Mouse (Mus musculus): ENCODE measurements at regions not wholly inside any gene's neighbourhood (a gene's known extent, or its start where the extent isn't known, plus 50 kb on each side); places are given as distances from the start of the nearest gene placed in this dataset.

- ATAC-seq (no peak), DNase-seq (no peak)
- TF ChIP-seq EP300 (IDR thresholded peaks at IDR 0.05; ENCODE audit: low read depth) (no peak), CTCF (IDR thresholded peaks at IDR 0.05; ENCODE audit: low read depth) (no peak)
These were observed 579.0 kb downstream of the Kcna4 start for GRCm38 (mm10) chr2:107869304-107869958.

GRCm38 (mm10) chr2:107879663-107880062, 589.2 kb downstream of the Kcna4 start:
- no peaks in the 10 kb centered on the region for H3K36me3 ChIP-seq (replicated peaks; ENCODE audit: insufficient read depth, low read length)
- 21% methylated on average over 2 of the region's 2 CpGs for WGBS (ENCODE audit: insufficient replicate concordance)
- H3K4me2 ChIP-seq (ENCODE audit: low read depth, low read length) = no peak overlapping the region
- DNase-seq (no peak), ATAC-seq (no peak)
- TF ChIP-seq CTCF (IDR thresholded peaks at IDR 0.05; ENCODE audit: low read depth) (peak; percentile 36), EP300 (IDR thresholded peaks at IDR 0.05; ENCODE audit: low read depth) (no peak)
- H3K27me3 ChIP-seq (ENCODE audit: insufficient read depth, low read length) = no peaks in the 10 kb centered on the region
- H3K4me3 ChIP-seq (ENCODE audit: low read depth, low read length) = no peak overlapping the region
- H3K4me1 ChIP-seq (ENCODE audit: insufficient read depth) = no peaks in the 10 kb centered on the region
- no peak overlapping the region for H3K9ac ChIP-seq (replicated peaks)
- no peaks in the 10 kb centered on the region for H3K9me3 ChIP-seq (ENCODE audit: low read length)
- H3K27ac ChIP-seq (ENCODE audit: low read depth) = no peak overlapping the region

More at GRCm38 (mm10) chr2:107869304-107869958, 579.0 kb downstream of the Kcna4 start:
- Histone ChIP-seq H3K27ac (ENCODE audit: low read depth) (no peak overlapping the region), H3K27me3 (ENCODE audit: insufficient read depth, low read length) (no peaks in the 10 kb centered on the region), H3K36me3 (replicated peaks; ENCODE audit: insufficient read depth, low read length) (no peaks in the 10 kb centered on the region), H3K9ac (replicated peaks) (no peak overlapping the region), H3K4me2 (ENCODE audit: low read depth, low read length) (no peak overlapping the region), H3K4me1 (ENCODE audit: insufficient read depth) (no peaks in the 10 kb centered on the region), H3K9me3 (ENCODE audit: low read length) (no peaks in the 10 kb centered on the region), H3K4me3 (ENCODE audit: low read depth, low read length) (no peak overlapping the region)
- 47% methylated on average over 3 of the region's 3 CpGs for WGBS (ENCODE audit: insufficient replicate concordance)

GRCm38 (mm10) chr2:107886063-107886762, 595.8 kb downstream of the Kcna4 start:
- H3K4me1 ChIP-seq (ENCODE audit: insufficient read depth) = no peaks in the 10 kb centered on the region
- H3K36me3 ChIP-seq (replicated peaks; ENCODE audit: insufficient read depth, low read length) = no peaks in the 10 kb centered on the region
- WGBS (ENCODE audit: insufficient replicate concordance) = 68% methylated on average over 3 of the region's 3 CpGs
- no peak overlapping the region for H3K4me2 ChIP-seq (ENCODE audit: low read depth, low read length)
- H3K9me3 ChIP-seq (ENCODE audit: low read length) = no peaks in the 10 kb centered on the region
- H3K4me3 ChIP-seq (ENCODE audit: low read depth, low read length) = no peak overlapping the region
- no peak overlapping the region for H3K9ac ChIP-seq (replicated peaks)
- H3K27ac ChIP-seq (ENCODE audit: low read depth) = no peak overlapping the region
- H3K27me3 ChIP-seq (ENCODE audit: insufficient read depth, low read length) = no peaks in the 10 kb centered on the region
- DNase-seq = no peak
- TF ChIP-seq CTCF (IDR thresholded peaks at IDR 0.05; ENCODE audit: low read depth) (0 out of 2 replicates have a peak, but pooled peaks have one; percentile 14), EP300 (IDR thresholded peaks at IDR 0.05; ENCODE audit: low read depth) (no peak)
- ATAC-seq = no peak

GRCm38 (mm10) chr2:107888245-107888644, 597.8 kb downstream of the Kcna4 start:
- Histone ChIP-seq H3K9ac (replicated peaks) (no peak overlapping the region), H3K9me3 (ENCODE audit: low read length) (no peaks in the 10 kb centered on the region), H3K4me3 (ENCODE audit: low read depth, low read length) (no peak overlapping the region), H3K27me3 (ENCODE audit: insufficient read depth, low read length) (no peaks in the 10 kb centered on the region), H3K4me1 (ENCODE audit: insufficient read depth) (no peaks in the 10 kb centered on the region), H3K27ac (ENCODE audit: low read depth) (no peak overlapping the region), H3K36me3 (replicated peaks; ENCODE audit: insufficient read depth, low read length) (no peaks in the 10 kb centered on the region), H3K4me2 (ENCODE audit: low read depth, low read length) (no peak overlapping the region)
- DNase-seq (no peak), ATAC-seq (no peak)
- TF ChIP-seq EP300 (IDR thresholded peaks at IDR 0.05; ENCODE audit: low read depth) (no peak), CTCF (IDR thresholded peaks at IDR 0.05; ENCODE audit: low read depth) (no peak)

GRCm38 (mm10) chr2:107925116-107925515, 634.7 kb downstream of the Kcna4 start:
- H3K4me3 ChIP-seq (ENCODE audit: low read depth, low read length) = no peak overlapping the region
- H3K4me1 ChIP-seq (ENCODE audit: insufficient read depth) = no peaks in the 10 kb centered on the region
- TF ChIP-seq CTCF (IDR thresholded peaks at IDR 0.05; ENCODE audit: low read depth) (no peak), EP300 (IDR thresholded peaks at IDR 0.05; ENCODE audit: low read depth) (no peak)
- 91% methylated on average over 2 of the region's 2 CpGs for WGBS (ENCODE audit: insufficient replicate concordance)
- DNase-seq (no peak), ATAC-seq (no peak)
- H3K27ac ChIP-seq (ENCODE audit: low read depth) = no peak overlapping the region
- H3K27me3 ChIP-seq (ENCODE audit: insufficient read depth, low read length) = no peaks in the 10 kb centered on the region
- H3K4me2 ChIP-seq (ENCODE audit: low read depth, low read length) = no peak overlapping the region
- no peak overlapping the region for H3K9ac ChIP-seq (replicated peaks)
- H3K36me3 ChIP-seq (replicated peaks; ENCODE audit: insufficient read depth, low read length) = no peaks in the 10 kb centered on the region
- H3K9me3 ChIP-seq (ENCODE audit: low read length) = no peaks in the 10 kb centered on the region

- no peak overlapping the region for H3K27ac ChIP-seq (ENCODE audit: low read depth)
- H3K9ac ChIP-seq (replicated peaks) = no peak overlapping the region
- 80% methylated on average over 1 of the region's 1 CpGs for WGBS (ENCODE audit: insufficient replicate concordance)
- no peaks in the 10 kb centered on the region for H3K27me3 ChIP-seq (ENCODE audit: insufficient read depth, low read length)
- ATAC-seq = no peak
- H3K4me2 ChIP-seq (ENCODE audit: low read depth, low read length) = no peak overlapping the region
- TF ChIP-seq CTCF (IDR thresholded peaks at IDR 0.05; ENCODE audit: low read depth) (no peak), EP300 (IDR thresholded peaks at IDR 0.05; ENCODE audit: low read depth) (no peak)
- DNase-seq = no peak
- H3K4me1 ChIP-seq (ENCODE audit: insufficient read depth) = no peaks in the 10 kb centered on the region
- H3K9me3 ChIP-seq (ENCODE audit: low read length) = no peaks in the 10 kb centered on the region
- no peaks in the 10 kb centered on the region for H3K36me3 ChIP-seq (replicated peaks; ENCODE audit: insufficient read depth, low read length)
- no peak overlapping the region for H3K4me3 ChIP-seq (ENCODE audit: low read depth, low read length)
These were observed 636.2 kb downstream of the Kcna4 start for GRCm38 (mm10) chr2:107926606-107927005.
